Mouse (Mus musculus): ENCODE measurements around the gene Dpf1.

Dpf1 gene

DNA sequence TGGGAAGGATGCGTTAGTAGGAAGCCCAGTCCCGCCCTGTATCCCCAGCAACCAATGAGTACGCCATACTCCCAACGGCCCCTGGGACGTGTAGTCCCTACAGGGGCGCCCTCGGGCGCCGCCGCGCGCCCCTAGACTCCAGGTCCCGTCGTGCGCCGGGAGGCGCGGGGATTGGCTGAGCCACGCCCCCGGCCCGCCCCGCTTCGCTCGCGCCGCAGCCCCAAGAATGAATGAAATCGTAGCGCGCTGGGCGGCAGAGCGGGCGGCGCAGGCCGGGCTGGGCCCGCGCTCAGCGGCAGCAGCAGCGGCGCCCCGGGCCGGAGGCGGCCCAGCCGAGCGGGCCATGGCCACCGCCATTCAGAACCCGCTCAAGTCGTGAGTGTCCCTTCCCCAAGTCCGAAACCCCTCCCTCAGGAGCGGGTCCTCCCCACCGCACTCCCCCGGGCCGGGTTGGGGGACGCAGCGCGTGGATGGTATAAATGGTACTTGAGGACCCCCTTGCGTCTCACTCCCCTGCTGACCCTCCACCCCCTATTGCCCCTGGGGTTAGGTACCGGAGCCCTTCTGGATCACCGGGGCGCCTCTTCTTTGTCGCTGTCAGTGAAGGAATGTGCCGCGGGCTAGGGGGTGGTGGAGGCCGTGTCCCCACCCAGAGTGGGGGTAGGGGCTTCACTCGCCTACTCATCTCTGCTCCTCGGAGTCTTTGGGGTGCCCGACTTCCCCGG lies at the start of gene Dpf1:
Gene Dpf1 (plus strand): TSS at position 214 of the 725 bp plus-strand sequence.
- peak; percentile 64 to 65 for DNase-seq

DNA sequence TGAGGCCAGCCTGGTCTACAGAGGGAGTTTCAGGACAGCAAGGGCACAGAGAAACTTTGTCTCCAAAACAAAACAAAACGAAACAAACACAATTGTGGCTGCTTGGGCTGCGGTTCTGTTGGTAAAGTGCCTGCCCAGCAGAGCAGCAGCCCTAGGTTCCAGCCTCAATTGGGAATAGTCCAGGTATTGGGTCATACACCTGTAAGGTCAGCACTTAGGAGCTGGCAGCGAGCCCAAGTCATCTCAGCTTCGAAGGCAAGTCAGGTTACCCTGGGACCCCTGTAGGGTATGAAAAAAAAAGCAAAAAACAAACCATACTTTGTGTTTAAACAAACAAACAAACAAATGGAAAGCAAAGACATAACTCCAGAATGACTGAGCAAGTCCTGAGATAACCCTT lies 47.9 kb upstream of the Dpf1 start:
- no peak for DNase-seq

DNA sequence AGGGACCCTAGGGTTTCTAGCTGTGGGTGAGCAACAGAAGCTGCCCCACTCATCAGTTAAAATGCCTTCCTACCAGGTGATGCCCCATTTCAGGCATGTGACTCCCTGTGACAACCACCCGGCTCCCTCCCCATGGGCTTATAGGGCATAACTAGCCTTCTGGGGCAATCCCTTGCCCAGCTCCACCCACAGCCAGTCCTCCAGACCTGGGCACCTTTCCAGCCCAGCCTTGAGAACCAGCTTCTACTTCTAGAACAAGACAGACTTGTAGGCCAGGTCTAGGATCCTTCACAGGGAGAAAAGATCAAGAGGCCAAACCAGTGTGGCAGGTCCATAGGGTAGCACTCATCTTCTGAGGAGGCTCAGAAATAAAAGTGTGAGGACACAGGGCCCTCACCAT lies 46.4 kb upstream of the Dpf1 start:
- DNase-seq: no peak

DNA sequence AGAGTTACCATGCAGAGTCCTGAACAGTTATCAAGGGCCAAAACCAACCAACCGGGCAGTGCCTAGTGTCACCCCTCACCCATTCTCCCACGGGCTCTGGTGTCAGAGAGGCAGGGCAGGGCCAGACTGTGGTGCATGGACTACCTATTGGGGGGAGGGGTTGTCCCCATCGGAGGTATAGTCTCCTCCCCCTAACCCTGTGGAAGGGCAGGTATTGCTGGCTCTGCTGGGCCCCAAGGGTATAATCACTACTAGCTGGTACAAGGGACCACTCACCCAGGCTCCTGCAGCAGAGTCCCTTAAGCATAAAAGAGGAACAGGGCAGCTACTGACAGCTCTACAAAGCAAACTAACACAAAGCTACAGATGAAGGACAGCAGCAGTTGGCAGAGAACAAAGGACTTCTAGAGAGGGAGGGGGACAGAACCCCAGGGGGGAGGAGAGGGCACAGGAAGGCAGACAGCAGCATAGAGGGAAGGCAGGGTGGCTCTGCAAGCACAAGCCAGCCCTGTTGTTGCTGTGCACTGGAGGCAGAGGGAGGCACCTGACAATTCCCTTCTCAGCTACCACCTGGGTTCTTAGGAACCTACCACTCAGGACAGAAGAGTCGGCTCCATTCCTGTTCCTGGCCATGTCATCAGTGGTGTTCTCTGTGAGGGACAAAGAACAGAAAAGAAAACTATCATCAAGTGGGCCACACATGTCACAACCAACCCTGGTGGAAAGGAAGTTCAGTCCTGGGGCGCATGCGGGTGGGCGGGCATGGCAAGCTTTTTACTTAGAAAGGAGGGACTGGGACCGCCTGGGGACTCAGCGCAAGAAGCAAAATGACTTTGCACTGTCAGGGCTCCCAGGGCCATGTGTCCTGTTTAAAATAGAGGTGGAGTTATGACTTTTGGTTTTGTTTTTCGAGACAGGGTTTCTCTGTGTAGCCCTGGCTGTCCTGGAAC lies 43.7 kb upstream of the Dpf1 start:
- peak in 1 of 2 experiments; percentile 42 for DNase-seq

DNA sequence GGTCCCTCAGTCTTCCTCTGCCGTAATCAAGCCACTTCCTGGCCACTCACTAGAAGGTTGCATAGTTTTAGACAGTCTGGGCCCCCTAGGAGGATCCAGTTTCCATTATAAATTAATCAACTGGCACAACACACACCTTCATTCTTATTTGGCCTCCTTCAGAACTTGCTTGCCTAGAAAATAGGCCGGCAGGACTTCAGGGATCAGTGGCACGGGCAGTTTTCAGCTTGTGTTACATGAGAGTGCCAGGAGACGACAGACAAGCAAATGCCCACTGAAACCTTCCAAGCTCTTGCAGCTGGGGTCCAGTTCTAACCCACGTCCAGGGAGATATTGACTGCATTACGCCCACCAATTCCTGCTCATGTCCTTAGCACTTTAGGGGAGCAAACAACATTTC lies 41.6 kb upstream of the Dpf1 start:
- no peak for DNase-seq

DNA sequence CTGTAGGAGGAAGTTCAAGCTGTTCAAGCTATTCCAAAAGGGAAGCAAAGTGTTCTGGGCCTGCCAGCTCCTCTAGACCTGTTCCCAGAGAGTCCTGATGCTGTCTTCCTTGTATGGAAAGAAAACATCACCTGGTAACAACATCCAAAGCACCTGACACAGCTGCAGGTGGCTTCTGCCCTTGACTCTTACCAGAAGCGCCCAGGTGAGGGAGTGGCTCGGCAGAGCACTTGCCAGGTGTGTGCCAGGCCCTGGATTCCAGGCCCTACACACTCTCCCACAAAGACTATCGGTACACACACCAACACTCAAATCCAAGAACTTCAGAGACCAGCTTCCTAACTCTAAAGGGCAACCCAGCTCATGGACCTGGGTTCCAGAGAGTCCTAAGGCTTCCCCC lies 39.9 kb upstream of the Dpf1 start:
- no peak for DNase-seq

DNA sequence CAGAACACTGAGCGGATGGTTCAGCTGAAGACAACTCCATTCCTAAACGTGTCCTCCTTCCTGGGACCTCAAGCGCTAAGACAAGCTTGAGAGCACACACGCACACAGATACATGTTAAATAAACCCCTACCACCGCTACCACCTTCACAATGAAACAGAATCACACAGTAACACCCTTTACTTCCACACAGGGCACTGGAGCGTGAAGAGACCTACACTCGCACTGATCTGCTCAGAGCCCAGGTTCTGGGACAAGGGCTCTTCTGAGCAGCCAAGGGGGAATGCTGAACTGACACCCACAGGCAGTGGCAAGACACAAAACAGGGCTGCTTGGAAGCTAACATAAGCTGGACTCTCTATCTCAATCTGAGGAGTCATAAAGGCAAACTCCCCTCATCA lies 38.1 kb upstream of the Dpf1 start:
- DNase-seq: no peak

DNA sequence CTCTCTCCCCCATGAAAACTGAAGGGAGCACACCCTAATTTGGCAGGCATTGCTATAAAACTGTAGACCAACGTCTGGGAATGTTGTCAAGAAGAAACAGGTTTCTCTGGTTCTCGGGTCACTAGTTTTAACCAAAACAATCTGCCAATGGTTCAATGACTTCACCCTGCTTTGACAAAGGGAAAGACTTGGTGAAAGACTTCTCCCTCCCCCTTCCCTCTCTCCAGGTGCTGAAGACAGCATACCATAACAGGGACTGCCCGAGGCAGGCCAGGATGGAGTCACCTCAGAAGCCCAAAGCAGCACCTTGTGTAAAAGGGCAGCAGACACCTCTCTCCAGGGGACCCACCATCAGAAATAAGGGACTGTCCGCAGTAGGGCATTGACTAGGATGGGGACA lies 36.8 kb upstream of the Dpf1 start:
- DNase-seq: no peak

DNA sequence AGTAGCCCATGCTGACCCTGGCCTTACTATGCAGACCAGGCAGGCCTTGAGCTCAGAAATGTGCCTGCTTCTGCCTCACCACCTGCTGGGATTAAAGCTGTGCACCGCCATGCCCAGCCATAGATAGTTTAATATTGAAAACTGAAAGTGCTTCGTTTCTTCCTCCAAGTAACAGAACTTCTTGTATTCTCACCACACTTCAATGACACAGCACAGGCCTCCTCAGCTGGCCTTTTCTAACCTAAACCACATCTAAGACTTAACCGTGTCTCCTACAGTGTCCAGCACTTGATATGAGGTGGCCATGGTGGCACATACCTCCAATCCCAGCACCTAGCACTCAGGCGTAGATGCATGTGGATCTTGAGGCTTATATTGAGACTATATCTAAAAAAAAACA lies 33.3 kb upstream of the Dpf1 start:
- DNase-seq: no peak

DNA sequence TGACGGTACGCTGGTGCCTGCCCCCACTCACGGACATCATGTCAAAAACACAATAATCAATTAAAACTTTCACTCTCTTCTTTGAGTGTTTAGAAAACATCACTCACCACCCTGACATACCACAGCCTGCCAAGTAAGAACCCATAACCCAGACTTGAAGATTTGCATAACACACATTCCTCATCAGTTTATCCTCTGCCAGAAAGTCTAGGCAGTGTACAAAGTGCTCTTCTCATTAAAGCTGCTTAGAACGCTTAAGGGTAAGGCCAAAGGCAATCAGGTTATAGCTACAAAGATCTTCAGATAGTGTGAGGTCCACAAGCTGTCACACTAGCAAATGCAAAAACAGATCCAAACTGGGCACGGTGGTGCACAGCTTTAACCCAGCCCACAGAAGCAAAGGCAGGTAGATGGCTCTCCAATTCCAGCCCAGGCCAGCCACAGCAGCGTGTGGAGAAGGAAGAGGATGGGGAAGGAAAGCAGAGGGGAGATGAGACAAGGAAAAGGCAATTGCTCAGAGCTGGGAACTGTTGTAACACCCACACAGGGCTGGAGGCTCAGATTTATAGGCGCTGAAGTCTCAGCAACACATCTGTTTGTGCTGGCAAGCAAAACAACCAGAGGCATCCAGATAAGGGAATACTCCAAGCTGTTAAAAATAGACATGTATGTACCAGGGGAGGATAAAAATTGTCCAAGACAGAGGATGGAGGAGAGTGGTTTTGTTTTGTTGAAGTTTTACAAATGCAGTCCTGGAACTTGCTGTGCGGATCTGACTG lies 31.9 kb upstream of the Dpf1 start:
- no peak for DNase-seq

DNA sequence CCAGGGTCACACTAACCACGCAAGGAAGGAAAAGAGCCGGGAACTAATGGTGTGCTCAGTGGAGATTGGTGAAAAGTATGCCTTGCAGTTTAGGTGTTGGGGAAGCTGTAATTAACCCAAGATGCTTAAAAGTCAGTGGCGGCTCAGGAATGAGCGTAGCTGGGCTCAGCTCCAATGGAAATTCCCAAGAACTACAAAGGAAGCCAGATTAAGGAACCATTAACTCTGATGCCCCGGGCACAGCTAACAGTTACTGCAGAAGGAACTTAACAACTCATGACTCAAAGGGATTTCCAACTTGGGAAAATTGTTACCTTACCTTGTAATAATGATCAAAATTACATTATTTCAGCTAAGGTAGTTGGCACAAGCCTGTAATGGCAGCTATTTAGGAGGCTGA lies 27.0 kb upstream of the Dpf1 start:
- no peak for DNase-seq

DNA sequence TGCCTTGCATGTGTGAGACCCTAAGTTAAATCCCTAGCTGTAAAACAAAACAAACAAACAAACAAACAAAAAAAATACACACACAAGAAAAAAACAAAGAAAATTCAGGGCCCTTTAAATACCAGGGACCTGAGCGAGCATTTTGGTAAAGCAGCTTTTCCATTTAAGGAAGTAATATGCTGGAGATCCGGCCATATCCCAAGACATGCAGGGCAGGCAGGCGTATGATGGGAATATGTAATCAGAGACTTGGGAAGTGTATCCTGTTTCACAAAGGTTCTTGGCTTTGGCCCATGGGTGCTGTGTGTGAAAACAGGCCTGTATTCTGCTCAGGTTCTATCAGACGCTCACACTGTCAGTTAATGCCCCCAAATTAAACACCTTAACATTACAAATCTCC lies 26.2 kb upstream of the Dpf1 start:
- no peak for DNase-seq

DNA sequence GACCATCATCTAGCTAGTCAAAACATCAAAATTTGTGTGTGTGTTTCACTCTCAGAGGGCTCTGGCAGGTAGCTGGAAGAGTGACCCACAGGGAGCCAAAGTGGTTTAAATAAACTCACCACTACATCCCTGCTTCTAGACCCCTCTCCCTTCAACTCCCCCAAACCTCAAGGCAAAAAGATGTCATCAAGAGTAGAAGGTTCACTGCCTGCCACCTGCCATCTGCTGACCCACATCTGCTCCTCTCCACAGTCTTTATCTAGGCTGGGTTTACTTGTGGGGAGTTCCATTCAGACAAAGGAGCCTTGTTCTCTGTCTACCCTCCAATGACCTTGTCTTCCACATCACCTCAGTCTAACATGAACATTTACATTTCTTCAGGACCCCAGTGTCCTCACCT lies 24.5 kb upstream of the Dpf1 start:
- DNase-seq: peak; percentile 21 to 35

DNA sequence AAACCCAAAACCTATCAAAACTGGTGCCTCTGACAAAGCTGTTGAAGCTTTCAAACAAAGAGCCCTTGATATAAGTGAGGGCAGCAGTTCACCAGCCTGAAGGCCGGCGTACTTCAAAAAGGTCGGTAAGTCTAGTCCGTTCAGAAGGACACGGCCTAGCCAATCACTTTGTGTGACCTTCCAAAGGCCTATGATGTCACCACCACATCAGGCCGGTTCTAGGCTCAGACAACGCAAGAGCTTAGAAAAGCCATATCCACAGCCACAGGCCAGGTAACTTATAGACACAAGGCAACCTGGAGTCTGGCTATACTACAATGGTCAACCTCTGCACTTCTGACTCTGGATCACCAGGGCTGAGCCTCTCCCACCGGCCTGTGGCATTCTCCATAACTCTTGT lies 23.8 kb upstream of the Dpf1 start:
- no peak for DNase-seq

DNA sequence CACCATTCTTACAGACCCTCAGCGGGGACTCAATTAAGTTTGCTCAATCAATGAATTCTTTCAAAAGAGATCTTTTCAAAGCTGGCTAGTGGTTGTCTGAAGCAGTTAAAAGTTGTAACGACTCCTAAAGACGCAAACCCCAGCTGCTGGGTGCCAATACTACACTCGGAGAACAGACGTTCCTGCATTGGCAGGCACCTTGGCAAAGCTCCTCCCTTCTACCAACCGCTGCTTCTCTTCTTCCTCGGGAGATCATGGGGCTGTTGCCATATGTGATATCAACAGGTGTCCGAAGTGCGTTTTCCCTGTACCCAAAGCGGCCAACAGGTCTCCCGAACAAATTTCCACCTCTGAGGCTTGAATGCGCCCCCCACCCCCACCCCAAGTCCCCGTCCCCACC lies 22.9 kb upstream of the Dpf1 start:
- DNase-seq: peak in 1 of 2 experiments; percentile 49

DNA sequence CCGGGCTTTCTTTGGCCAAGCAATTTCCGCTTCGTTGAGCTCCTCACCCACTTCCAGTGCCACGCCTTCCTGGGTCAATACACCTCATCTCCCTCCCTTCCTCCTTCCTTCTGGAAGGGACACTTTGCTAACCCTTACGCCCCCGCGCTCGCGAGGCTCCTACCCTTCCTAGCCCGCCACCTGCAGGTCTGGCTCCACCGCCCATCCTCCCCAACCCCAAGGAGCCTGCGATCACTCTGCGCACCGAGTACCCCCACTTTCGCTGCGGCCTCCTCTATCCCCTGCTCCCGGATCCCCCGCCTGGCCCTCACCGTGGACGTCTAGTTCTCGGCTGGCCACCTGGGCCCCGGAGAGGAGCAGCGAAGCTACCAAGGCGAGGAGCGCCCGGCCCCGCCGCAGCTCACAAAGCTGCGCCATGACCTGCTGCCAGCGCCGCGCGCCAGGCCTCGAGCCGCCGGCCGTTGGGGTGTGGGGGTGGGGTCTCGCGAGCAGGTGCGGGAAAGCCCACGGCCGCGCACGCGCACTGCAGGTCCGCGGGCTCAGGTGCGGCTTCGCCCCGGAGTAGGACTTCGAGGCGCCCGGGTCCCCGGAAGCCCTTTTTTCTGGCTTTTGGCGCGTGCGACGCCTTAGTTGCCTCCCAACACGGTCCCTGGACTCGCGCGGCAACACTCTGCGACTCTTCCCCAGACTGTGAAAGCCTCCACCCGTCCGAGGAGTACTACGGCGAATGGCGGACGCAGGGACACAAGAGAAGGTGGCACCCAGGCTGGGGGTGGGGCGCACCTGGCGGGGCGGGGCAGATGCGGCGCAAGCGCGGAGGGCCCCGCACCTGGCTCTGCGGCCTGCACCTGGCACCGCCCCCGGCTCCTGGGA lies 22.3 kb upstream of the Dpf1 start, which contains the start of gene Spint2:
Gene Spint2 (minus strand): TSS at position 712 of the 873 bp plus-strand sequence.
- DNase-seq: peak; percentile 71 to 77

DNA sequence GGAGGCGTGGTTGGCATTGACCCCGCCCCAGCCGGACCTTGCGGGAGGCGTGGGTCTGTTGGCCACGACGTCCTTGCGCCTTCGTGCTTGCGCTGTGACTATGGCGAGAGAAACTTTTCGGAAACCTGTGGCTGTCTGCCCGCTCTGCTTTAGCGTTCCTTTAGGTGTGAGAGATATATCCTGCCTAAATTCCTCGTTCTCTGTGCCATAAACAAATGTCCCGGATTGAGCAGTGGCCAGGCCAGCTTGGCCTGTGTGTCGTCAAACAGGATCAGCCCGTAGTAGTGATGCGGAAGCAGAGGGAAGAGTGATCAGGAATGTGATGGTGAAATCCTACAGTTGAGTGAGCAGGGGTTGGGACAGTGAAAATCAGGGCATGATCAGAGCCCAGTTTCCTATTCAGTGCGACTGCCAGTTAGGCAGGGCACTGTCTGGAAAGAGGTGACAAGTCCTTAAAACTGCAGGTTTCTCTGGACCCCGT lies 21.6 kb upstream of the Dpf1 start:
- DNase-seq: no peak

DNA sequence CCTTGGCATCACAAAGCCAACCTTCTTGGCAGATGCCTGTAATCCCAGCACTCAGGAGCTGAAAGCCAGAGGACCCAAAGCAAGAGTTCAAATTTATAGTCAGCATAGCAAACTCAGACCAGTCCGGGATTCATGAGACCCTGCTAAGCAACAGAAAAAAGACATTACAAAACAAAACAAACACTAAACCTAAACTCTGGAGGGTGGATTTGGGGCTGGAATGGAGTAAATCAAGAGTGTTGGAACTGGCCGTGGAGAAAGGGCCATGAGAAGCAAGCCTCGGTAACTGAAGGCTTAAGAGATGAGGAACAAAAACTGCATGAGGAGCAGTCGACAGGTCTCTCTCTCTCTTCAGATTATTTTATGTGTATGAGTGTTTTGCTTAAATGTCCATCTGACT lies 19.9 kb upstream of the Dpf1 start:
- no peak for DNase-seq

DNA sequence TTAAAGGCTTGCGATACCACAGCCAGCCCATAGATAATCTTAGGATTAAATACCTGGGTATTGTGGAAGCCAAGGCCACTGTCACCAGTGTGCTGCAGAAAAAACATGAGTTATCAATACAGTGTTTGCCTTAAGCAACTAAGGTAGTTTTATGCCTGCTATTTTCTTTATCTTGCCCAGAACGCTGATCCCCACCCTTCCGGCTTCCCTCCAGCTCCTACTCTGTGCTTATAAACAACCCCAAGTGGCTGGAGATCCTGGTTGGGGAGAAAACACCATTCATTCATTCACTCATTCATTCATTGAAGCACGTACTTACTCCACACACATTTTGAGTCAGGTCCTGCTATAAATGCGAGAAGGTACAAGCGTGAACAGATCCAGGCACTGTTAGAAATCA lies 19.2 kb upstream of the Dpf1 start:
- no peak for DNase-seq

DNA sequence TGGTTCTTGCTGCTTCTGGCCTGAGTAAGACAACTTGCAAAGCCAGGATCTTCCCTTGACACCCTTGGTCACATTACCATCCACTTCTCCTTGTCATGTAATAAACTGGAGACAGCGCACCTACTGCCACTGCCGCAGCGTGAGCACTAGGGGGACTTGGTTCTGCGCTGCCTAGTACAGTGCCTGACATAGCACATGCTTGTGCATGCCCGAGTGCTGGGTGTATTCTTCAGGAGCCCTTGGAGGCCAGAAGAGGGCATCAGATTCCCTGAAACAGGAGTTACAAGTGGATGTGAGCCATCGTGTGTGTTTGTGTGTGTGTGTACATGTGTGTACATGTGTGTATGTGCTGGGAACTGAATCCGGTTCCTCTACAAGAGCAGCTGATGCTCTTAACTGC lies 16.3 kb upstream of the Dpf1 start:
- no peak for DNase-seq

DNA sequence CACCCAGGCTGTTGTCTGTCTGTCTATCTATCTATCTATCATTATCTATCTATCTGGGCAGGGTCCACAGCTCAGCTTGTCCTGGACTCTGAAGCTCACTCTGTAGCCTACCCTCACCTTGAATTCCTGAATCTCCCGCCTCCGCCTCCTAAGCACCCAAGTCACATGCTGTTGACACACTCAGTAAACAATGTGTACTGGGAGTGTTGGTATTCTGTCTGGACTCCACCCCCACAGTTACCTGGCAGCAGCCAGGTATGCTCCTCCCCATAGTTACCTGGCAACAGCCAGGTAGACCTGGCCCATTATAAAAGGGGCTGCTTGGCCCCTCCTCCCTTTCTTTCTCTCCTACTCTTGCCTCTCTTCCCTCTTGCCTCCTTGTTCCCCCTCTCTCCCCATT lies 15.7 kb upstream of the Dpf1 start:
- DNase-seq: no peak
